25 mouse cellular contexts compared by ENCODE assay signal in genomic region chr13:70532719-70533118, GRCm38 (mm10).
DNase-seq lines count a peak whose midpoint lies in the region; ATAC-seq and TF ChIP-seq lines count a peak whose summit lies in the region.
"Had no signal": no experiment of that assay in that cellular context is flagged by ENCODE, and none has a peak within 500 bp of the region (broad histone marks: within the 10 kb centered on the region; RNA-seq: fewer than 3 reads in every experiment).

No protein-coding gene starts in this region.

- 0 out of 2 replicates have a peak, but pooled peaks cover 5% of the 10 kb centered on the region for H3K4me1 ChIP-seq in hindbrain, embryonic 13.5 days (replicated peaks)
- no peaks in the 10 kb centered on the region for H3K4me1 ChIP-seq in hindbrain, embryonic 14.5 days (replicated peaks; ENCODE audit: control insufficient read depth, insufficient read depth, low read length)
- no peaks in the 10 kb centered on the region for H3K4me1 ChIP-seq in hindbrain, postnatal 0 days (ENCODE audit: insufficient read depth, low read length)
- peaks cover 6% of the 10 kb centered on the region; the same call in 1 of the 2 replicates for H3K4me1 ChIP-seq in hindbrain, embryonic 10.5 days (replicated peaks)
- no peaks in the 10 kb centered on the region for H3K4me1 ChIP-seq in intestine, embryonic 16.5 days (ENCODE audit: control insufficient read depth, insufficient read depth, low read length)
- H3K4me1 ChIP-seq: forebrain, embryonic 13.5 days; heart, embryonic 12.5 days; heart, embryonic 15.5 days had no signal

- H3K9me3 ChIP-seq in hindbrain, embryonic 13.5 days = no peaks in the 10 kb centered on the region
- H3K9me3 ChIP-seq in hindbrain, embryonic 14.5 days (ENCODE audit: control insufficient read depth, low read length) = no peaks in the 10 kb centered on the region
- no peaks in the 10 kb centered on the region for H3K9me3 ChIP-seq in hindbrain, postnatal 0 days (ENCODE audit: low read length)
- no peaks in the 10 kb centered on the region for H3K9me3 ChIP-seq in hindbrain, embryonic 10.5 days
- no peaks in the 10 kb centered on the region for H3K9me3 ChIP-seq in intestine, embryonic 16.5 days (ENCODE audit: control insufficient read depth, low read length)
- H3K9me3 ChIP-seq: forebrain, embryonic 10.5 days; forebrain, embryonic 13.5 days; heart, embryonic 12.5 days; heart, embryonic 15.5 days had no signal

- no peak for DNase-seq in hindbrain, embryonic 14.5 days (ENCODE audit: low spot score)
- peak; percentile 19 for DNase-seq in hindbrain, postnatal 0 days (ENCODE audit: low spot score)
- DNase-seq in hindbrain, embryonic 10.5 days (ENCODE audit: low spot score) = no peak
- peak; percentile 30 for DNase-seq in Muller cell, postnatal 12 days (ENCODE audit: inconsistent ontology term)
- DNase-seq in brain, embryonic 14.5 days (ENCODE audit: low read depth) = peak; percentile 7
- DNase-seq: adrenal gland, adult 2 months; adrenal gland, postnatal 14 days; B cell, adult 2 months; cerebellum, adult 18-20 months; cerebellum, adult 9-10 months; cerebellum, postnatal 14 days; gastrocnemius, postnatal 10 days; gastrocnemius, postnatal 36 days; heart, postnatal 10 days; heart, postnatal 36 days; kidney, adult 11 months had no signal

- H3K36me3 ChIP-seq in hindbrain, embryonic 13.5 days = no peaks in the 10 kb centered on the region
- no peaks in the 10 kb centered on the region for H3K36me3 ChIP-seq in hindbrain, embryonic 14.5 days (replicated peaks; ENCODE audit: control insufficient read depth, insufficient read depth)
- H3K36me3 ChIP-seq in hindbrain, postnatal 0 days (ENCODE audit: insufficient read depth, low read length) = no peaks in the 10 kb centered on the region
- no peaks in the 10 kb centered on the region for H3K36me3 ChIP-seq in hindbrain, embryonic 10.5 days
- H3K36me3 ChIP-seq in intestine, embryonic 16.5 days (ENCODE audit: control insufficient read depth, insufficient read depth, low read length) = no peaks in the 10 kb centered on the region
- H3K36me3 ChIP-seq: forebrain, embryonic 10.5 days; G1E; heart, embryonic 12.5 days; heart, embryonic 15.5 days had no signal

- peak overlapping the region; percentile 15; the same call in 1 of the 2 replicates for H3K27ac ChIP-seq in hindbrain, embryonic 13.5 days
- no peak overlapping the region for H3K27ac ChIP-seq in hindbrain, embryonic 14.5 days
- H3K27ac ChIP-seq in hindbrain, postnatal 0 days = no peak overlapping the region
- no peak overlapping the region for H3K27ac ChIP-seq in hindbrain, embryonic 10.5 days
- no peak overlapping the region for H3K27ac ChIP-seq in intestine, embryonic 16.5 days (ENCODE audit: low read length)
- H3K27ac ChIP-seq: forebrain, embryonic 10.5 days; forebrain, embryonic 13.5 days; heart, embryonic 15.5 days had no signal

- H3K4me2 ChIP-seq in hindbrain, embryonic 13.5 days = no peak overlapping the region
- no peak overlapping the region for H3K4me2 ChIP-seq in hindbrain, embryonic 14.5 days (replicated peaks)
- no peak overlapping the region for H3K4me2 ChIP-seq in hindbrain, postnatal 0 days (ENCODE audit: low read depth, low read length)
- H3K4me2 ChIP-seq in intestine, embryonic 16.5 days (ENCODE audit: low read depth, low read length) = no peak overlapping the region
- H3K4me2 ChIP-seq: forebrain, embryonic 13.5 days; heart, embryonic 12.5 days; heart, embryonic 15.5 days had no signal

- no peak overlapping the region for H3K9ac ChIP-seq in hindbrain, embryonic 13.5 days
- no peak overlapping the region for H3K9ac ChIP-seq in hindbrain, embryonic 14.5 days
- no peak overlapping the region for H3K9ac ChIP-seq in hindbrain, postnatal 0 days (replicated peaks; ENCODE audit: low read length)
- no peak overlapping the region for H3K9ac ChIP-seq in intestine, embryonic 16.5 days (ENCODE audit: low read depth, low read length)
- H3K9ac ChIP-seq: forebrain, embryonic 13.5 days; heart, embryonic 12.5 days; heart, embryonic 15.5 days had no signal

- no peak for TF ChIP-seq POLR2A in brain, embryonic 14.5 days (IDR thresholded peaks at IDR 0.05; ENCODE audit: borderline replicate concordance, extremely low read depth, insufficient read depth, insufficient read length, poor library complexity, severe bottlenecking)

- WGBS in hindbrain, embryonic 13.5 days = 60% methylated on average over 10 of the region's 10 CpGs
- WGBS in hindbrain, embryonic 14.5 days = 49% methylated on average over 10 of the region's 10 CpGs
- WGBS in hindbrain, postnatal 0 days = 60% methylated on average over 10 of the region's 10 CpGs
- WGBS in hindbrain, embryonic 10.5 days = 90% methylated on average over 10 of the region's 10 CpGs
- 86% methylated on average over 10 of the region's 10 CpGs for WGBS in intestine, embryonic 16.5 days

- no peak for TF ChIP-seq CTCF in hindbrain, postnatal 0 days (IDR thresholded peaks at IDR 0.05; ENCODE audit: low read depth)
- no peak for TF ChIP-seq CTCF in brain, embryonic 14.5 days (IDR thresholded peaks at IDR 0.05; ENCODE audit: borderline replicate concordance, extremely low read depth, insufficient read depth, insufficient read length)

- ATAC-seq in hindbrain, embryonic 13.5 days (ENCODE audit: low FRiP score) = no peak
- no peak; the same call in 1 of the 2 replicates for ATAC-seq in hindbrain, embryonic 14.5 days (ENCODE audit: low FRiP score)
- 0 out of 2 replicates have a peak, but pooled peaks have one; percentile 35 for ATAC-seq in hindbrain, postnatal 0 days
- no peak for ATAC-seq in intestine, embryonic 16.5 days
- ATAC-seq: forebrain, embryonic 13.5 days; forebrain, embryonic 16.5 days had no signal

- H3K4me3 ChIP-seq in hindbrain, embryonic 13.5 days = no peak overlapping the region
- no peak overlapping the region for H3K4me3 ChIP-seq in hindbrain, embryonic 14.5 days (replicated peaks; ENCODE audit: low read length)
- H3K4me3 ChIP-seq in hindbrain, postnatal 0 days (ENCODE audit: low read length) = no peak overlapping the region
- no peak overlapping the region for H3K4me3 ChIP-seq in hindbrain, embryonic 10.5 days
- H3K4me3 ChIP-seq in intestine, embryonic 16.5 days (ENCODE audit: low read length) = no peak overlapping the region
- H3K4me3 ChIP-seq: forebrain, embryonic 10.5 days; forebrain, embryonic 13.5 days; heart, embryonic 12.5 days; heart, embryonic 15.5 days had no signal

- no peaks in the 10 kb centered on the region for H3K27me3 ChIP-seq in hindbrain, embryonic 13.5 days
- no peaks in the 10 kb centered on the region for H3K27me3 ChIP-seq in hindbrain, embryonic 14.5 days (ENCODE audit: control insufficient read depth, insufficient read depth, low read length)
- H3K27me3 ChIP-seq in hindbrain, postnatal 0 days (ENCODE audit: insufficient read depth, low read length) = no peaks in the 10 kb centered on the region
- H3K27me3 ChIP-seq in hindbrain, embryonic 10.5 days (ENCODE audit: insufficient read depth, poor library complexity, severe bottlenecking) = no peaks in the 10 kb centered on the region
- H3K27me3 ChIP-seq in intestine, embryonic 16.5 days (replicated peaks; ENCODE audit: control insufficient read depth, insufficient read depth, low read length) = no peaks in the 10 kb centered on the region
- H3K27me3 ChIP-seq: CH12.LX; forebrain, embryonic 13.5 days; heart, embryonic 12.5 days; heart, embryonic 15.5 days had no signal

Comparison
In these comparisons a context has a peak if more than half of its experiments do, and no peak if none do; other contexts are left out.
1. DNase-seq: peak in hindbrain, postnatal 0 days (single experiment), Muller cell, postnatal 12 days (single experiment) and brain, embryonic 14.5 days (single experiment); none in hindbrain, embryonic 14.5 days (single experiment) and hindbrain, embryonic 10.5 days (single experiment).